Mouse (Mus musculus): ENCODE data around the gene Rtcb.

Gene Rtcb

DNA sequence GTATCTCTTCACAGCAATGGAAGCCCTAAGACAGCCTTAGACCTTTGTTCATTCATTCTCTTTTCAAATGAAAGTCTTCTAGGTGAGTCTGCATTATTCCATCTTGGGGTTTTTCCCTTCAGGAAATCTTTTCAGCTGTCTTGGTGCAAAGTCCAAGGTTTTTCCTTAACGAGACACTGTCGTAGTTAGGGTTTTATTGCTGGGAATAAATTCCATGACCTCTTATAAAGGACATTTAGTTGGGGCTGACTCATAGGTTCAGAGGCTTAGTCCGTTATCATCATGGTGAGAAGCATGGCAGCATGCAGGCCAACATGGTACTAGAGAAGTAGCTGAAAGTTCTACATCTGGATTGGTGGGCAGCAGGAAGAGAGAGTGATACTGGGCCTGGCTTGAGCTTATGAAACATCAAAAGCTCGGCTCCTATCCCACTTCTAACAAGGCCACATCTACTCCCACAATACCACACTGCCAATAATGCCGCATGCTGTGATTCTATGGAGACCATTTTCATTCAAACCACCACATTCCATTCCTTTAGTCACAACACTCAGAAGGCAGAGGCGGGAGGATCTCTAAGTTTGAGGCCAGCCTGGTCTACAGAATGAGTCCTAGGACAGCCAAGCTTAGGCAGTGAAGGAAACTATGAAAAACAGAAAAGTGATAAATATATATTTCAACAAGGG, 21.2 kb downstream of the Rtcb start:
- no peak for DNase-seq

- no peak for DNase-seq
Observed at GRCm38 (mm10) chr10:85929962-85930361, 27.7 kb downstream of the Rtcb start.

- no peak for DNase-seq
Observed at GRCm38 (mm10) chr10:85929208-85929591, 28.4 kb downstream of the Rtcb start.

- peak; percentile 74 for DNase-seq
Observed at GRCm38 (mm10) chr10:85928499-85929207, 29.0 kb downstream of the Rtcb start.

- peak; percentile 27 for DNase-seq
Observed at GRCm38 (mm10) chr10:85927676-85928445, 29.8 kb downstream of the Rtcb start, which contains the start of gene Ascl4. Ascl4 (plus strand) TSS chr10:85927681.

DNA sequence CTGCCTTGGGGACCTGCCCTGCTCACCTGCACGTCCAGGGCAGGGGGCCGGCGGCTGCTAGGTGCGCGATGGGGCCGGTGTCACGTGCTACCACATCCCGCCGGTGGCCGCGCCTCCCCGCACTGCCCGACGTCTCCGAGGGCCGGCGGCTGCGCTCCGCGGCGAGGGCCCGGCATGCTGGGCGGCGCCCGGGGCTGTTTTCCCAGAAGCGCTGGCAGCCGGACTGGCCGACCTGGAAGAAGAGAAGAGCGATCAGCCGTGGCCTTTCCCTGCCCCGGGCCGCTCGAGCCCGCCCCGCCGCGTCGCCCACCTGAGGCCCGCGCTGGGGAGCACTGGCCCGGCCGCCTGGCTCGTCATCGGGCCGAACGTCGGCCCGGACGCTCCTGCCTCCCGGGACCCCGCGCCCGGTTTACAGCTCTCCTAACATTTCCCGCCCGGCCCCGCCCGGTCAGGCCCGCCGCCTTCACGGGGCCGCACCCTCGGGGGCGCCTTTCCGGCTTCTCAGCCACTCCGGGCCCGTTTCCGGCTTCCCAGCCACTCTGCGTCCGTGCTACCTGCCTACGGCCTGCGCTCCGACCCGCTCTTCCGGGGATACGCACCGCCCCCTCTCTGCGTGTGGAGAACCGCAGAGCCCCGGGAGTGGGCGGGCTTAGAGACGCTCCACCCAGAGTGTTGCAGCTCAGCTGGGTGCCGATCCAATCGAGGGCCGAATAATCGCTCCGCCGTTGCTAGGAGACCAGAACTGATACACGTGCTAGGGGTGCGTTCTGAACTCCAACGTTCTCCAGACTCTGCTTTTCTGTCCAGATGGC, 40.9 kb downstream of the Rtcb start, which contains the start of gene Prdm4:
Gene Prdm4 (minus strand): TSS at position 645 of the 812 bp plus-strand sequence.
- peak; percentile 99 for DNase-seq
